Mouse (Mus musculus): ENCODE results near the gene Ift74.

DNA sequence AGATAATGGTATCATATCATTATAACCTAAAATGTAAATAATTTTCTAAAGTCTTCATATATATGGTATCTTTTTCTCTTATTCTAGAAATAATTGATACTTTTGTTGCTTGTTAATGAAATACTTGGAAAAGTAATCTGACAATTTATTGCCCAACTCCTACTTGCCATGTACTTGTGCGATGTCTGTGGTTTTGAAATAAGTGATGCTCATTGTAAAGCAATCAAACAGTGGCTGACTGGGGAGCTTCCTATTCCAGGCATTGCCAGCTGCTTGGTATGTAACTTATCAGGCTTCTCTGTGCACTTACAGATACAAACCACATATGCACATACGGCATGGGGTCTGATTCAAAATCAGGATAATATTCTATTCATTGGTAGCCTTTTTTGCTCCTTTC is 5.8 kb downstream of the Ift74 start:
- TF ChIP-seq POLR2A (IDR thresholded peaks at IDR 0.05; ENCODE audit: borderline replicate concordance, control insufficient read depth, low read depth, low read length) (no peak), CTCF (IDR thresholded peaks at IDR 0.05; ENCODE audit: control insufficient read depth, insufficient read depth, low read length) (no peak)
